Mouse (Mus musculus) bone marrow macrophage, adult 2 months (primary cell): ENCODE measurements at regions not wholly inside any gene's neighbourhood (a gene's known extent, or its start where the extent isn't known, plus 50 kb on each side); places are given as distances from the start of the nearest gene placed in this dataset.

ENCODE experiments used
- H3K27ac ChIP-seq: 2 replicates; pipeline ENCODE4 v1.5.1; 2012; ENCODE audit warnings: low read depth, low read length; ENCODE audit not compliant: insufficient read depth
- H3K4me1 ChIP-seq: 2 replicates; pipeline ENCODE4 v1.6.1; 2012; ENCODE audit warnings: low read length; ENCODE audit not compliant: control insufficient read depth, insufficient read depth
- H3K4me3 ChIP-seq: 2 replicates; pipeline ENCODE4 v1.5.1; 2012; ENCODE audit warnings: mild to moderate bottlenecking, low read length, moderate library complexity; ENCODE audit not compliant: insufficient read depth
- CTCF ChIP-seq: IDR thresholded peaks from 2 replicates; pipeline ENCODE4 v1.5.1; 2012; ENCODE audit warnings: low read depth, mild to moderate bottlenecking, low read length, moderate library complexity
- POLR2A ChIP-seq: IDR thresholded peaks from 2 replicates; pipeline ENCODE4 v1.6.1; 2012; ENCODE audit warnings: mild to moderate bottlenecking, low read depth, low read length, borderline replicate concordance

- no peak overlapping the region for H3K4me3 ChIP-seq
- no peak overlapping the region for H3K27ac ChIP-seq
- no peaks in the 10 kb centered on the region for H3K4me1 ChIP-seq
- no peak for TF ChIP-seq POLR2A
- TF ChIP-seq CTCF: no peak
These were observed 92.1 kb upstream of the Ins2 start for GRCm38 (mm10) chr7:142835319-142835718.

DNA sequence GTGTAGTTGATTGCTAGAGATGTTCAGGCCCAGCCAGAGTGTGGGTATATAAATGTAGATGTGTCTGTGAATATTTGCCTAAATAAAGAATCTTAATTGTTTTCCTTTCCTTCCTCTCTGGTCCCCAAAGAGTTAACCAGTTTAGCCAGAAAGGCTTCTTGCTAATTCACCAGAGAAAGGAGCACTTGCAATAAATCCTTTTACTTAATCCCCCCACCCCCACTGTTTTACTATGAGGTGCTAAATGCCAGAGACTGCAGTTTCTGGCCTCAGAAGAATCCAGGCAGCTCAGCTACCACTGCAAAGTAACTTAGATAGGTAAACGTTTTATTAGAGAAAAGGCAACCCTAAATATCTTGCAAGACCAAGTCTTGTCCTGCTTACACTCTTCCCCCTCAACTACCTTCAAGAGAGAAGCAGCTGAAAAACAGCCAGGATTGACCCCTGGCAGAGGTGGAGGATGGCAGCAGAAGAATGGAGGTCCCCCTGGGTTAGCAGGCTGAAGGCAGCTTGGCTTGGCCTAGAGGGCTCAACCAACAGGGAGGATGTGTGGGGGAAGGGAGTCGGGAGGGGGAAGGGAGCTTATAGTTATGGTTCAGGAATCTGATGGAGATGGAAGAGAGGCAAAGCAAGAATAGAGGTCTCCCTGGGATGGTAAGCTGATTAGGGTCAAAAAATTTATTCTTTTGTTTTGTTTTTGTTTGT is 87.9 kb upstream of the Ins2 start:
- no peak overlapping the region for H3K4me3 ChIP-seq
- no peaks in the 10 kb centered on the region for H3K4me1 ChIP-seq
- H3K27ac ChIP-seq: no peak overlapping the region
- TF ChIP-seq POLR2A (no peak), CTCF (no peak)

GRCm38 (mm10) chr7:142810711-142811110 is 67.5 kb upstream of the Ins2 start:
- no peak overlapping the region for H3K27ac ChIP-seq
- H3K4me1 ChIP-seq: no peaks in the 10 kb centered on the region
- no peak overlapping the region for H3K4me3 ChIP-seq
- TF ChIP-seq POLR2A: no peak
- no peak for TF ChIP-seq CTCF

DNA sequence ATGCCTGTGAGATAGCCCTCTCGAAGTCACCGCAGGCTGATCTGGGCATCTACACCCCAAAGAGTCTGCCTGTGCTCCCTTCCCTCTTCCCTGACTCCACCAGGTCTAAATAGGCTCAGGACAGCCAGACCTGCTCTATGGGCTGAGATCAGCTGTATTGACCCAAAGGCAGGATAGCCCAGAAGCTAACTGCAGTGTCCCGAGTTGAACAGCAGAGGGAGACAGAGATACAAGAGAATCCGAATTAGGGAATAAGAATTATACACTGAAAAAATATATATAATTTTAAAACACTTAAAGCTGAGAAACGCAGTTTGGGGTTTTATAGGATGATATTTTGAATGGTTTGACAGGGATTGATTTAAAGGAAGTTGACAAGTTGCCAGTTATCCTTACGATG is 56.2 kb upstream of the Ins2 start:
- H3K27ac ChIP-seq: no peak overlapping the region
- H3K4me3 ChIP-seq: no peak overlapping the region
- no peaks in the 10 kb centered on the region for H3K4me1 ChIP-seq
- TF ChIP-seq POLR2A: no peak
- peak; percentile 21; the same call in 1 of the 2 replicates for TF ChIP-seq CTCF

GRCm38 (mm10) chr7:142794481-142794880 is 51.3 kb upstream of the Ins2 start:
- Histone ChIP-seq H3K27ac (no peak overlapping the region), H3K4me1 (no peaks in the 10 kb centered on the region), H3K4me3 (no peak overlapping the region)
- TF ChIP-seq POLR2A: no peak
- TF ChIP-seq CTCF: no peak
